Mouse (Mus musculus) macrophage (primary cell): ENCODE results near the gene Vmn1r208. TPM values are rescaled to one million over a fixed set of nuclear protein-coding genes. Genes with fewer than 3 reads are reported as not detected.
"Not testable (repeated sequence)": the region's sequence is repeated elsewhere in the genome, so short reads cannot be mapped to it uniquely, and the experiment has no call there.

Experiments
- H3K27ac ChIP-seq: fragments of 350-480 bp; formaldehyde crosslinking; 2 replicates; pipeline ENCODE4 v1.9.0; 2021
- H3K36me3 ChIP-seq: fragments of 350-480 bp; formaldehyde crosslinking; 2 replicates; pipeline ENCODE4 v1.9.0; 2021; ENCODE audit errors: inconsistent target
- H3K4me3 ChIP-seq: fragments of 350-480 bp; formaldehyde crosslinking; 2 replicates; pipeline ENCODE4 v1.9.0; 2021; ENCODE audit errors: inconsistent target
- H3K79me2 ChIP-seq: fragments of 350-480 bp; formaldehyde crosslinking; 2 replicates; pipeline ENCODE4 v1.9.0; 2021; ENCODE audit errors: inconsistent target
- WGBS: methylation state at CpG from one replicate; pipeline ENCODE4 v1.1.7; 2026; ENCODE audit warnings: inconsistent platforms; ENCODE audit not compliant: missing documents; 5-methylcytosine and 5-hydroxymethylcytosine counted together
- polyA plus RNA-seq: library from polyadenylated mRNA; stranded (reverse); fragments of 250-400 nt; gene quantifications from 3 replicates; pipeline ENCODE4 v1.2.4, GENCODE M21; 2018; ENCODE audit warnings: inconsistent platforms
- total RNA-seq, 78 experiments: library from RNA; depleted of rRNA; stranded (reverse); fragments of 250-400 nt; gene quantifications; 1 replicate in 9 of 78; 2 replicates in 24 of 78; 3 replicates in 43 of 78; 4 replicates in 2 of 78; pipeline ENCODE4 v1.2.4; 2018; ENCODE audit warnings: inconsistent platforms in 56 of 78

The Vmn1r208 gene
- not detected for total RNA-seq (2018; cell fraction: chromatin; rRNA removed)
- not detected for total RNA-seq (2018; cell fraction: cytosol; rRNA removed)
- total RNA-seq (2018; cell fraction: nucleus; rRNA removed): not detected
- polyA plus RNA-seq: not detected in 3 replicates

DNA sequence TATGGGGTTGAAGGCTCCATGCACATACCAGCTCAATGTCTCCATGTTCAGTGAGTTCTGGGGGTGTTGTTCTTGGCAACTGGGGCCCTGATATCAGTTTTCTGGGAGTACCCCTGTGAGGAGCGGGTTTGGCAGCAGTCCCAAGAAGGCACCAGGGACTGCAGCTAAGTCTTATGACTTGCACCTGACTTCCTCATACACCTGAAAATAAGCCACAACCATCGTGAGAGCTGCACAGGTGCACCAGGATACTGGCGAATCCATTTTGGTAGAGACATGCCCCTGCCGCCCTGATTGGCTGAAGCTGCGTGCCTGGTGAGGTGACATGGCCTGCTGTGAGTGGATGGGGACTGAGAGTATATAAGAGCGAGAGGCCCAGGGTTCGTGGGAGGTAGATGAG is at the start of gene Vmn1r208:
Gene Vmn1r208 (minus strand): TSS at position 101 of the 400 bp plus-strand sequence.
- H3K79me2 ChIP-seq, H3K27ac ChIP-seq, H3K36me3 ChIP-seq, H3K4me3 ChIP-seq: not testable (repeated sequence)
- no CpG with 5 or more reads among the region's 7 CpGs for WGBS

- WGBS: 91% methylated on average over 1 of the region's 1 CpGs
- H3K36me3 ChIP-seq, H3K79me2 ChIP-seq, H3K4me3 ChIP-seq, H3K27ac ChIP-seq: not testable (repeated sequence)
Measured at GRCm38 (mm10) chr13:22821601-22822000, 44.4 kb upstream of the Vmn1r208 start.

- H3K36me3 ChIP-seq, H3K79me2 ChIP-seq, H3K4me3 ChIP-seq, H3K27ac ChIP-seq: not testable (repeated sequence)
Measured at GRCm38 (mm10) chr13:22809582-22809981, 32.4 kb upstream of the Vmn1r208 start, which contains the start of gene Vmn1r209. Gene Vmn1r209, minus strand, starts transcription at chr13:22809682.

DNA sequence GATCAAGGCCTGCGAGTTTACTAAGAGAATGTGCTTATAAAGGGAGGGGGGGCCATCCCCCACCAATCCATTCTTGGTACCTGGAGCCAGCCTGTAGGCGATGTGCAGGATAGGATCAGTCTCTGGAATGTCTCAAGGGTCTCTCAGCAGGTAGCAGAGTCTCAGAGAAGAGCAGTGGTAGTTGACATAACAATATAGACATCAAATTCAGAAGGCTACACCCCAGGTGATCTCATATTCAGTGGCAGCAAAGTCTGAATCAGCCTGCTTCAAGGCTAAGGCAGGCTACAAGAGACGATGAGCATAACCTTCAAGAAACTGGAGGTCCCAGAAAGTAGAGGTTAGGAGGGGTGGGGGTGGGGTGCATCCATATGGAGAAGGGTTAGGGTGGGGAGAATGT is 10.9 kb upstream of the Vmn1r208 start:
- H3K4me3 ChIP-seq, H3K36me3 ChIP-seq, H3K79me2 ChIP-seq, H3K27ac ChIP-seq: not testable (repeated sequence)
- 72% methylated on average over 3 of the region's 3 CpGs for WGBS

DNA sequence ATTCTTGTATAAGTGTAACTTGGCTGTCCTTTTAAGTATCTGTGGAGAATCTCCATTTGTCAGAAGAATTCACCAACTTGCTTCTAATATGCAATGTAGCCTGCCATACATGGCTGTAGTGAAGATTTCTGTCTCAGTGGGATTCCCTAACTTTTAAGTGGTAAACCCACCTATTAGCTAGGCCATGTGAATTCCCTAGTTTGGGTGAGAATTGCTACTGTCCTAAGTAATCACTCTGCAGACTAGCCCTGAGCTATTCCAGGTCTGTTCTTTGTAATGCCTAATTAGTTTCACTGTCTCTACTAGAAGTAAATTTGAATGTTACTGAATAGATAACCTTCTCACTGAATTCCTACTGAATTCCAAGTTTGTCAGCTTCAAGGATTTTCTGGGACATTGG is 7.0 kb upstream of the Vmn1r208 start:
- H3K79me2 ChIP-seq, H3K4me3 ChIP-seq, H3K36me3 ChIP-seq, H3K27ac ChIP-seq: not testable (repeated sequence)

GRCm38 (mm10) chr13:22771592-22771991 is 5.6 kb downstream of the Vmn1r208 start:
- not testable (repeated sequence) for H3K27ac ChIP-seq, H3K36me3 ChIP-seq, H3K79me2 ChIP-seq, H3K4me3 ChIP-seq
- WGBS: no CpG with 5 or more reads among the region's 2 CpGs

DNA sequence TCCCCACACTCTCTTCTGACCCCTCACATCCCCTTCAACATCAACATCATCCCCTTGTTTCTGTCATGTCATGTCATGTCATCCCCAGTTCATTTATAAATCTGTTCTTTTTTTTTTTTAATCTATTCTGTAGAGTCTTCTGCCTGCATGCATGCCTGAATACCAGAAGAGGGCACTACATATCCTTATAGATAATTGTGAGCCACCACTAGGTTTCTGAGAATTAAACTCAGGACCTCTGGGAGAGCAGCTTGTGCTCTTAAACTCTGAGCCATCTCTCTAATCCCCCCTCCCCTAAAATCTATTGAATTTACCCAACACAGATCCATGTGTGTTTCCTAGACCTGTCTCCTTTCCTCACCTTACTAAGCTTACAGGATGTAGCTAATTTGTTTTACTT is 29.7 kb downstream of the Vmn1r208 start:
- H3K27ac ChIP-seq: no peak overlapping the region
- H3K36me3 ChIP-seq: no peaks in the 10 kb centered on the region
- H3K4me3 ChIP-seq: no peak overlapping the region
- no peaks in the 10 kb centered on the region for H3K79me2 ChIP-seq

GRCm38 (mm10) chr13:22729529-22729928 is 47.7 kb downstream of the Vmn1r208 start, which contains the start of gene Vmn1r207-ps:
Gene Vmn1r207-ps, minus strand, starts transcription at chr13:22729629.
- not testable (repeated sequence) for H3K36me3 ChIP-seq, H3K79me2 ChIP-seq, H3K27ac ChIP-seq, H3K4me3 ChIP-seq

Other genes starting within 250 kb of the Vmn1r208 start
- gene Vmn1r204, start 224.2 kb downstream of the Vmn1r208 start, polyA plus RNA-seq: not detected in 3 replicates
- gene Vmn1r205, start 184.4 kb downstream of the Vmn1r208 start, polyA plus RNA-seq: not detected in 3 replicates
- gene Vmn1r206, start 153.1 kb downstream of the Vmn1r208 start, polyA plus RNA-seq: not detected in 3 replicates
- gene Vmn1r207-ps, start 47.8 kb downstream of the Vmn1r208 start, polyA plus RNA-seq: not detected in 3 replicates
- gene Vmn1r209, start 32.3 kb upstream of the Vmn1r208 start, polyA plus RNA-seq: not detected in 3 replicates
- not detected in 3 replicates for gene Vmn1r210, start 53.9 kb upstream of the Vmn1r208 start, polyA plus RNA-seq
- not detected in 3 replicates for gene Vmn1r211, start 80.2 kb upstream of the Vmn1r208 start, polyA plus RNA-seq
- not detected in 3 replicates for gene Vmn1r212, start 106.8 kb upstream of the Vmn1r208 start, polyA plus RNA-seq
- not detected in 3 replicates for gene Vmn1r213, start 230.3 kb upstream of the Vmn1r208 start, polyA plus RNA-seq